Comparison of ENCODE assay signal across 8 mouse cellular contexts in genomic region chr4:144998808-144999571, GRCm38 (mm10).
DNase-seq lines count a peak whose midpoint lies in the region; ATAC-seq and TF ChIP-seq lines count a peak whose summit lies in the region.

No protein-coding gene starts in this region.

- no peaks in the 10 kb centered on the region for H3K27me3 ChIP-seq in forebrain, embryonic 11.5 days (ENCODE audit: control insufficient read depth, insufficient read depth, low read length)
- H3K27me3 ChIP-seq in forebrain, embryonic 13.5 days, result no peaks in the 10 kb centered on the region
- no peaks in the 10 kb centered on the region for H3K27me3 ChIP-seq in midbrain, embryonic 15.5 days (replicated peaks)
- no peaks in the 10 kb centered on the region for H3K27me3 ChIP-seq in midbrain, postnatal 0 days (ENCODE audit: insufficient read depth, low read length)
- H3K27me3 ChIP-seq in limb, embryonic 15.5 days, result no peaks in the 10 kb centered on the region

- H3K27ac ChIP-seq in forebrain, embryonic 11.5 days (ENCODE audit: low read depth, low read length), result peak overlapping the region; percentile 34; the same call in 1 of the 2 replicates
- no peak overlapping the region for H3K27ac ChIP-seq in forebrain, embryonic 13.5 days
- H3K27ac ChIP-seq in midbrain, embryonic 15.5 days, result no peak overlapping the region
- no peak overlapping the region for H3K27ac ChIP-seq in midbrain, postnatal 0 days (ENCODE audit: low read depth, low read length)
- peak overlapping the region; percentile 82 for H3K27ac ChIP-seq in limb, embryonic 15.5 days

- H3K4me1 ChIP-seq in forebrain, embryonic 11.5 days (replicated peaks; ENCODE audit: control insufficient read depth, insufficient read depth, low read length), result peaks cover 5% of the 10 kb centered on the region; the same call in 1 of the 2 replicates
- peaks cover 15% of the 10 kb centered on the region for H3K4me1 ChIP-seq in forebrain, embryonic 13.5 days
- H3K4me1 ChIP-seq in midbrain, embryonic 15.5 days, result peaks cover 11% of the 10 kb centered on the region
- H3K4me1 ChIP-seq in midbrain, postnatal 0 days (ENCODE audit: insufficient read depth, low read length), result peaks cover 2% of the 10 kb centered on the region; the same call in 1 of the 2 replicates
- peaks cover 38% of the 10 kb centered on the region for H3K4me1 ChIP-seq in limb, embryonic 15.5 days

- no peaks in the 10 kb centered on the region for H3K36me3 ChIP-seq in forebrain, embryonic 11.5 days (ENCODE audit: control insufficient read depth, insufficient read depth, low read length)
- no peaks in the 10 kb centered on the region; the same call in 1 of the 2 replicates for H3K36me3 ChIP-seq in forebrain, embryonic 13.5 days (ENCODE audit: poor library complexity, severe bottlenecking)
- H3K36me3 ChIP-seq in midbrain, embryonic 15.5 days (replicated peaks), result no peaks in the 10 kb centered on the region
- H3K36me3 ChIP-seq in midbrain, postnatal 0 days (ENCODE audit: insufficient read depth, low read length), result no peaks in the 10 kb centered on the region
- no peaks in the 10 kb centered on the region for H3K36me3 ChIP-seq in limb, embryonic 15.5 days

- no peak overlapping the region for H3K4me3 ChIP-seq in forebrain, embryonic 11.5 days (ENCODE audit: low read depth, low read length)
- H3K4me3 ChIP-seq in forebrain, embryonic 13.5 days, result no peak overlapping the region
- no peak overlapping the region for H3K4me3 ChIP-seq in midbrain, embryonic 15.5 days
- H3K4me3 ChIP-seq in midbrain, postnatal 0 days (ENCODE audit: low read depth, low read length), result no peak overlapping the region
- no peak overlapping the region for H3K4me3 ChIP-seq in limb, embryonic 15.5 days

- H3K4me2 ChIP-seq in forebrain, embryonic 11.5 days (ENCODE audit: low read depth, low read length, severe bottlenecking), result no peak overlapping the region
- H3K4me2 ChIP-seq in forebrain, embryonic 13.5 days, result no peak overlapping the region
- H3K4me2 ChIP-seq in midbrain, embryonic 15.5 days, result no peak overlapping the region
- no peak overlapping the region for H3K4me2 ChIP-seq in midbrain, postnatal 0 days (ENCODE audit: low read depth, low read length, poor library complexity, severe bottlenecking)
- H3K4me2 ChIP-seq in limb, embryonic 15.5 days, result no peak overlapping the region

- H3K9ac ChIP-seq in forebrain, embryonic 11.5 days (ENCODE audit: low read length), result no peak overlapping the region
- H3K9ac ChIP-seq in forebrain, embryonic 13.5 days, result no peak overlapping the region
- H3K9ac ChIP-seq in midbrain, embryonic 15.5 days, result no peak overlapping the region
- no peak overlapping the region for H3K9ac ChIP-seq in midbrain, postnatal 0 days (replicated peaks; ENCODE audit: low read length, poor library complexity, severe bottlenecking)
- no peak overlapping the region for H3K9ac ChIP-seq in limb, embryonic 15.5 days

- DNase-seq in forebrain, embryonic 11.5 days (ENCODE audit: low spot score), result no peak
- no peak for DNase-seq in midbrain, postnatal 0 days (ENCODE audit: low spot score)
- DNase-seq in thymus, postnatal 0 days (ENCODE audit: low spot score), result peak; percentile 44
- no peak for DNase-seq in gastrocnemius, adult 8-10 months (ENCODE audit: low spot score in 2 of 2)
- no peak for DNase-seq in left cerebral cortex, postnatal 10 days (ENCODE audit: extremely low spot score in 1 of 2, low spot score in 2 of 2)

- intact Hi-C loops in left cerebral cortex, postnatal 10 days (cut with DNase I), result no loop called here

- ATAC-seq in forebrain, embryonic 11.5 days (replicated peaks; ENCODE audit: low FRiP score), result no peak; the same call in 1 of the 2 replicates
- no peak for ATAC-seq in forebrain, embryonic 13.5 days
- ATAC-seq in midbrain, embryonic 15.5 days (replicated peaks), result 0 out of 2 replicates have a peak, but pooled peaks have one; percentile 16
- ATAC-seq in midbrain, postnatal 0 days (ENCODE audit: low FRiP score), result no peak
- ATAC-seq in limb, embryonic 15.5 days (ENCODE audit: insufficient number of reproducible peaks, low FRiP score, low TSS enrichment, low read depth), result no peak

- TF ChIP-seq CTCF in midbrain, postnatal 0 days (IDR thresholded peaks at IDR 0.05), result no peak

- no peaks in the 10 kb centered on the region for H3K9me3 ChIP-seq in forebrain, embryonic 11.5 days (ENCODE audit: control insufficient read depth, low read length)
- H3K9me3 ChIP-seq in forebrain, embryonic 13.5 days (replicated peaks), result no peaks in the 10 kb centered on the region
- H3K9me3 ChIP-seq in midbrain, embryonic 15.5 days, result no peaks in the 10 kb centered on the region
- no peaks in the 10 kb centered on the region for H3K9me3 ChIP-seq in midbrain, postnatal 0 days (ENCODE audit: low read length)
- H3K9me3 ChIP-seq in limb, embryonic 15.5 days, result no peaks in the 10 kb centered on the region

- WGBS in forebrain, embryonic 11.5 days, result 98% methylated on average over 2 of the region's 2 CpGs
- WGBS in forebrain, embryonic 13.5 days, result 81% methylated on average over 2 of the region's 2 CpGs
- WGBS in midbrain, embryonic 15.5 days, result 84% methylated on average over 2 of the region's 2 CpGs
- WGBS in midbrain, postnatal 0 days, result 84% methylated on average over 2 of the region's 2 CpGs
- WGBS in limb, embryonic 15.5 days, result 64% methylated on average over 2 of the region's 2 CpGs

Comparison
In these comparisons a context has a peak if more than half of its experiments do, and no peak if none do; other contexts are left out.
1. H3K27ac ChIP-seq: peak in forebrain, embryonic 11.5 days (single experiment) and limb, embryonic 15.5 days (single experiment); none in forebrain, embryonic 13.5 days (single experiment), midbrain, embryonic 15.5 days (single experiment) and midbrain, postnatal 0 days (single experiment).